In genomic region chr14:119665741-119666141, GRCm38 (mm10) we compare ENCODE assay signal across 9 mouse cellular contexts.
A peak's percentile ranks its signal among the peaks of the same experiment; 100 is the strongest.
DNase-seq lines count a peak whose midpoint lies in the region; ATAC-seq lines count a peak whose summit lies in the region.
"Had no signal": no experiment of that assay in that cellular context is flagged by ENCODE, and none has a peak within 500 bp of the region (broad histone marks: within the 10 kb centered on the region; RNA-seq: fewer than 3 reads in every experiment).

No protein-coding gene starts in this region.

- intact Hi-C loops in left cerebral cortex, postnatal 25 days (cut with DNase I): no loop called here

- H3K4me2 ChIP-seq in hindbrain, embryonic 11.5 days (replicated peaks; ENCODE audit: low read depth, low read length): no peak overlapping the region

- H3K4me3 ChIP-seq in hindbrain, embryonic 11.5 days (ENCODE audit: low read depth, low read length): no peak overlapping the region
- H3K4me3 ChIP-seq: heart, adult 2 months had no signal

- H3K4me1 ChIP-seq in hindbrain, embryonic 11.5 days (replicated peaks; ENCODE audit: control insufficient read depth, insufficient read depth, low read length): no peaks in the 10 kb centered on the region

- H3K9me3 ChIP-seq in hindbrain, embryonic 11.5 days (ENCODE audit: control insufficient read depth, low read length): no peaks in the 10 kb centered on the region

- H3K9ac ChIP-seq in hindbrain, embryonic 11.5 days (ENCODE audit: low read depth, low read length): no peak overlapping the region

- no peaks in the 10 kb centered on the region for H3K27me3 ChIP-seq in hindbrain, embryonic 11.5 days (ENCODE audit: control insufficient read depth, insufficient read depth, low read length)

- ATAC-seq in hindbrain, embryonic 11.5 days (ENCODE audit: low FRiP score): no peak

- H3K27ac ChIP-seq in hindbrain, embryonic 11.5 days (ENCODE audit: low read depth, low read length): no peak overlapping the region
- H3K27ac ChIP-seq: heart, adult 2 months had no signal

- DNase-seq in adrenal gland, postnatal 10 days: peak; percentile 37
- DNase-seq in adrenal gland, adult 18-20 months (ENCODE audit: low spot score in 2 of 2): no peak
- peak; percentile 85 for DNase-seq in brain, adult 2 months (ENCODE audit: low read depth, low spot score)
- DNase-seq in hindbrain, embryonic 11.5 days (ENCODE audit: low spot score): peak; percentile 2
- peak; percentile 55 to 84 for DNase-seq in left cerebral cortex, postnatal 25 days (ENCODE audit: low spot score in 2 of 2)
- DNase-seq in yolk sac, embryonic 10.5 days (ENCODE audit: low spot score): no peak
- DNase-seq in spleen, adult 12 weeks (ENCODE audit: low spot score): no peak
- DNase-seq in gastrocnemius, adult 8-10 months (ENCODE audit: low spot score in 2 of 2): no peak

- WGBS in hindbrain, embryonic 11.5 days: 79% methylated on average over 5 of the region's 5 CpGs

- H3K36me3 ChIP-seq in hindbrain, embryonic 11.5 days (ENCODE audit: control insufficient read depth, insufficient read depth, low read length): no peaks in the 10 kb centered on the region

Comparison
In these comparisons a context has a peak if more than half of its experiments do, and no peak if none do; other contexts are left out.
1. DNase-seq: peak in adrenal gland, postnatal 10 days (single experiment), brain, adult 2 months (single experiment), hindbrain, embryonic 11.5 days (single experiment) and left cerebral cortex, postnatal 25 days (2 of 2); none in adrenal gland, adult 18-20 months (0 of 2), yolk sac, embryonic 10.5 days (single experiment), spleen, adult 12 weeks (single experiment) and gastrocnemius, adult 8-10 months (0 of 2).